Comparison of ENCODE assay signal across 8 mouse cellular contexts in genomic region chr15:89140048-89140658, GRCm38 (mm10). TPM values are rescaled to one million over a fixed set of nuclear protein-coding genes. Genes with fewer than 3 reads are reported as not detected.
A peak's percentile ranks its signal among the peaks of the same experiment; 100 is the strongest.
DNase-seq lines count a peak whose midpoint lies in the region; ATAC-seq lines count a peak whose summit lies in the region.

No protein-coding gene starts in this region.

- H3K9ac ChIP-seq in embryonic facial prominence, embryonic 15.5 days, result no peak overlapping the region
- peak overlapping the region; percentile 61 for H3K9ac ChIP-seq in heart, embryonic 15.5 days

- WGBS in embryonic facial prominence, embryonic 15.5 days, result under 1% methylated on average over 53 of the region's 53 CpGs
- WGBS in heart, embryonic 15.5 days, result under 1% methylated on average over 53 of the region's 53 CpGs

- H3K27me3 ChIP-seq in embryonic facial prominence, embryonic 15.5 days, result peaks cover 49% of the 10 kb centered on the region
- peaks cover 56% of the 10 kb centered on the region for H3K27me3 ChIP-seq in heart, embryonic 15.5 days

- peak; percentile 54 for DNase-seq in 3134 (ENCODE audit: extremely low read depth, insufficient read length, low spot score)
- peak; percentile 39 for DNase-seq in Muller cell, postnatal 12 days (ENCODE audit: inconsistent ontology term)
- peak; percentile 50 for DNase-seq in kidney, postnatal 14 days
- peak; percentile 60 for DNase-seq in lung, postnatal 10 days
- peak; percentile 70 for DNase-seq in skeletal muscle tissue, adult 2 months (ENCODE audit: low read depth, low spot score)
- no peak for DNase-seq in natural killer cell, adult 2 months (ENCODE audit: low spot score in 2 of 2)

- ATAC-seq in embryonic facial prominence, embryonic 15.5 days (ENCODE audit: insufficient number of reproducible peaks, low FRiP score, low TSS enrichment, low read depth), result peak; percentile 26; the same call in 1 of the 2 replicates
- peak; percentile 12; the same call in 1 of the 2 replicates for ATAC-seq in heart, embryonic 15.5 days (replicated peaks; ENCODE audit: insufficient number of reproducible peaks, insufficient read depth, low FRiP score, low read depth)

- H3K27ac ChIP-seq in embryonic facial prominence, embryonic 15.5 days (replicated peaks), result peak overlapping the region; percentile 44; the same call in 1 of the 2 replicates
- 0 out of 2 replicates have a peak overlapping the region, but pooled peaks have one; percentile 30 for H3K27ac ChIP-seq in heart, embryonic 15.5 days

- peak overlapping the region; percentile 49 for H3K4me3 ChIP-seq in embryonic facial prominence, embryonic 15.5 days (replicated peaks)
- peak overlapping the region; percentile 63 for H3K4me3 ChIP-seq in heart, embryonic 15.5 days

- H3K4me2 ChIP-seq in embryonic facial prominence, embryonic 15.5 days (replicated peaks), result peak overlapping the region; percentile 92
- peak overlapping the region; percentile 98 for H3K4me2 ChIP-seq in heart, embryonic 15.5 days

- H3K36me3 ChIP-seq in embryonic facial prominence, embryonic 15.5 days, result no peaks in the 10 kb centered on the region
- H3K36me3 ChIP-seq in heart, embryonic 15.5 days, result no peaks in the 10 kb centered on the region

- no peaks in the 10 kb centered on the region for H3K9me3 ChIP-seq in embryonic facial prominence, embryonic 15.5 days (replicated peaks)
- H3K9me3 ChIP-seq in heart, embryonic 15.5 days (replicated peaks), result no peaks in the 10 kb centered on the region

- H3K4me1 ChIP-seq in embryonic facial prominence, embryonic 15.5 days, result peaks cover 20% of the 10 kb centered on the region
- H3K4me1 ChIP-seq in heart, embryonic 15.5 days (replicated peaks), result peaks cover 34% of the 10 kb centered on the region

RNA-seq across cellular contexts. Expression of gene Mapk12, which starts 0.3 kb away (rescaled TPM):
- polyA plus RNA-seq in embryonic facial prominence, embryonic 15.5 days (2015; fragmentation: Nextera tagmentation; extraction: Ambion mirVana), result 9.4 and 11.2 TPM in 2 replicates
- 16.0 and 19.1 TPM in 2 replicates for polyA plus RNA-seq in heart, embryonic 15.5 days (2015; fragmentation: Nextera tagmentation; extraction: Ambion mirVana)

RNA-seq across cellular contexts. Expression of gene Mapk11, which starts 9.3 kb away (rescaled TPM):
- 10.7 and 12.7 TPM in 2 replicates for polyA plus RNA-seq in embryonic facial prominence, embryonic 15.5 days (2015; fragmentation: Nextera tagmentation; extraction: Ambion mirVana)
- 3.1 and 4.1 TPM in 2 replicates for polyA plus RNA-seq in heart, embryonic 15.5 days (2015; fragmentation: Nextera tagmentation; extraction: Ambion mirVana)

RNA-seq across cellular contexts. Expression of gene Hdac10, which starts 11.7 kb away (rescaled TPM):
- polyA plus RNA-seq in embryonic facial prominence, embryonic 15.5 days (2015; fragmentation: Nextera tagmentation; extraction: Ambion mirVana), result 22.3 and 25.7 TPM in 2 replicates
- 14.8 and 18.2 TPM in 2 replicates for polyA plus RNA-seq in heart, embryonic 15.5 days (2015; fragmentation: Nextera tagmentation; extraction: Ambion mirVana)

RNA-seq across cellular contexts. Expression of gene Tubgcp6, which starts 17.2 kb away (rescaled TPM):
- polyA plus RNA-seq in embryonic facial prominence, embryonic 15.5 days (2015; fragmentation: Nextera tagmentation; extraction: Ambion mirVana), result 14.8 and 15.2 TPM in 2 replicates
- polyA plus RNA-seq in heart, embryonic 15.5 days (2015; fragmentation: Nextera tagmentation; extraction: Ambion mirVana), result 7.9 and 10.6 TPM in 2 replicates

RNA-seq across cellular contexts. Expression of gene Plxnb2, which starts 40.4 kb away (rescaled TPM):
- 157 and 161 TPM in 2 replicates for polyA plus RNA-seq in embryonic facial prominence, embryonic 15.5 days (2015; fragmentation: Nextera tagmentation; extraction: Ambion mirVana)
- polyA plus RNA-seq in heart, embryonic 15.5 days (2015; fragmentation: Nextera tagmentation; extraction: Ambion mirVana), result 76.5 and 109 TPM in 2 replicates

Comparison
In these comparisons a context has a peak if more than half of its experiments do, and no peak if none do; other contexts are left out.
1. DNase-seq: peak in 3134 (single experiment), Muller cell, postnatal 12 days (single experiment), kidney, postnatal 14 days (single experiment), lung, postnatal 10 days (single experiment) and skeletal muscle tissue, adult 2 months (single experiment); none in natural killer cell, adult 2 months (0 of 2).